Mouse (Mus musculus) T-helper 2 cell (primary cell): ENCODE measurements at regions not wholly inside any gene's neighbourhood (a gene's known extent, or its start where the extent isn't known, plus 50 kb on each side); places are given as distances from the start of the nearest gene placed in this dataset.

ENCODE experiments used
- in situ Hi-C: fragments of 300-600 bp; cut with MboI, MseI; formaldehyde crosslinking; loops from one replicate; pipeline ENCODE4 v1.15.1; 2025; ENCODE audit warnings: high pct_unique_total_duplicates

GRCm38 (mm10) chr1:119259455-119259854 is 162.6 kb downstream of the Inhbb start:
- in situ Hi-C loops, result no loop called here

- in situ Hi-C loops, result no loop called here
Measured at GRCm38 (mm10) chr1:119256769-119257168, 165.3 kb downstream of the Inhbb start.

- in situ Hi-C loops, result no loop called here
Measured at GRCm38 (mm10) chr1:119256097-119256473, 166.0 kb downstream of the Inhbb start.

- in situ Hi-C loops, result no loop called here
Measured at GRCm38 (mm10) chr1:119255386-119256096, 166.5 kb downstream of the Inhbb start.

- in situ Hi-C loops, result no loop called here
Measured at GRCm38 (mm10) chr1:119254928-119255327, 167.1 kb downstream of the Inhbb start.

GRCm38 (mm10) chr1:119253371-119253851 is 168.6 kb downstream of the Inhbb start:
- in situ Hi-C loops, result no loop called here

- in situ Hi-C loops, result no loop called here
Measured at GRCm38 (mm10) chr1:119252403-119252802, 169.6 kb downstream of the Inhbb start.

- in situ Hi-C loops, result no loop called here
Measured at GRCm38 (mm10) chr1:119251741-119252140, 170.3 kb downstream of the Inhbb start.

GRCm38 (mm10) chr1:119248776-119249495 is 173.1 kb downstream of the Inhbb start:
- in situ Hi-C loops, result no loop called here

GRCm38 (mm10) chr1:119247117-119247516 is 174.9 kb downstream of the Inhbb start:
- in situ Hi-C loops, result no loop called here

GRCm38 (mm10) chr1:119238463-119238862 is 183.6 kb downstream of the Inhbb start:
- in situ Hi-C loops, result no loop called here

GRCm38 (mm10) chr1:119236787-119237186 is 183.4 kb upstream of the Gli2 start:
- in situ Hi-C loops, result no loop called here

GRCm38 (mm10) chr1:119234449-119234848 is 181.0 kb upstream of the Gli2 start:
- in situ Hi-C loops, result no loop called here

- in situ Hi-C loops, result no loop called here
Measured at GRCm38 (mm10) chr1:119226996-119227395, 173.6 kb upstream of the Gli2 start.

GRCm38 (mm10) chr1:119223876-119224275 is 170.5 kb upstream of the Gli2 start:
- in situ Hi-C loops, result no loop called here

GRCm38 (mm10) chr1:119221901-119222300 is 168.5 kb upstream of the Gli2 start:
- in situ Hi-C loops, result no loop called here

- in situ Hi-C loops, result no loop called here
Measured at GRCm38 (mm10) chr1:119221012-119221411, 167.6 kb upstream of the Gli2 start.

- in situ Hi-C loops, result no loop called here
Measured at GRCm38 (mm10) chr1:119219817-119220216, 166.4 kb upstream of the Gli2 start.

- in situ Hi-C loops, result no loop called here
Measured at GRCm38 (mm10) chr1:119217387-119217786, 164.0 kb upstream of the Gli2 start.

- in situ Hi-C loops, result no loop called here
Measured at GRCm38 (mm10) chr1:119209607-119210007, 156.2 kb upstream of the Gli2 start.

GRCm38 (mm10) chr1:119202456-119202855 is 149.0 kb upstream of the Gli2 start:
- in situ Hi-C loops, result no loop called here

GRCm38 (mm10) chr1:119197415-119197700 is 143.9 kb upstream of the Gli2 start:
- in situ Hi-C loops, result no loop called here

- in situ Hi-C loops, result no loop called here
Measured at GRCm38 (mm10) chr1:119196674-119197414, 143.4 kb upstream of the Gli2 start.
